In genomic region chr12:116254652-116255051, GRCm38 (mm10) we compare ENCODE assay signal across 22 mouse cellular contexts. TPM values are rescaled to one million over a fixed set of nuclear protein-coding genes. Genes with fewer than 3 reads are reported as not detected.
A peak's percentile ranks its signal among the peaks of the same experiment; 100 is the strongest.
DNase-seq lines count a peak whose midpoint lies in the region; ATAC-seq lines count a peak whose summit lies in the region.
"Had no signal": no experiment of that assay in that cellular context is flagged by ENCODE, and none has a peak within 500 bp of the region (broad histone marks: within the 10 kb centered on the region; RNA-seq: fewer than 3 reads in every experiment).

No protein-coding gene starts in this region.

- no peak overlapping the region for H3K9ac ChIP-seq in liver, embryonic 16.5 days (ENCODE audit: low read depth, low read length)
- no peak overlapping the region for H3K9ac ChIP-seq in forebrain, embryonic 12.5 days
- H3K9ac ChIP-seq in midbrain, embryonic 11.5 days (ENCODE audit: low read length), result no peak overlapping the region
- H3K9ac ChIP-seq: forebrain, embryonic 15.5 days; hindbrain, embryonic 15.5 days; kidney, embryonic 15.5 days; midbrain, embryonic 13.5 days had no signal

- H3K9me3 ChIP-seq in liver, embryonic 16.5 days (replicated peaks; ENCODE audit: control insufficient read depth, low read length), result no peaks in the 10 kb centered on the region
- no peaks in the 10 kb centered on the region for H3K9me3 ChIP-seq in forebrain, embryonic 12.5 days
- no peaks in the 10 kb centered on the region for H3K9me3 ChIP-seq in midbrain, embryonic 11.5 days (ENCODE audit: control insufficient read depth, low read length)
- H3K9me3 ChIP-seq: forebrain, embryonic 15.5 days; hindbrain, embryonic 15.5 days; kidney, embryonic 15.5 days; midbrain, embryonic 13.5 days had no signal

- no peak overlapping the region for H3K4me3 ChIP-seq in liver, embryonic 16.5 days (ENCODE audit: low read depth, low read length)
- H3K4me3 ChIP-seq in forebrain, embryonic 12.5 days (replicated peaks), result no peak overlapping the region
- no peak overlapping the region for H3K4me3 ChIP-seq in midbrain, embryonic 11.5 days (ENCODE audit: low read depth, low read length)
- H3K4me3 ChIP-seq: forebrain, embryonic 15.5 days; gastrocnemius, adult 2 months; heart, adult 2 months; hindbrain, embryonic 15.5 days; kidney, embryonic 15.5 days; midbrain, embryonic 13.5 days had no signal

- H3K27ac ChIP-seq in liver, embryonic 16.5 days (ENCODE audit: low read length), result no peak overlapping the region
- H3K27ac ChIP-seq in forebrain, embryonic 12.5 days, result no peak overlapping the region
- no peak overlapping the region for H3K27ac ChIP-seq in midbrain, embryonic 11.5 days (ENCODE audit: low read depth, low read length)
- H3K27ac ChIP-seq: forebrain, embryonic 15.5 days; gastrocnemius, adult 2 months; heart, adult 2 months; hindbrain, embryonic 15.5 days; kidney, embryonic 15.5 days; midbrain, embryonic 13.5 days had no signal

- peak; percentile 87 for DNase-seq in heart, adult 11 months
- no peak for DNase-seq in heart, postnatal 10 days
- DNase-seq in thymus, postnatal 14 days, result peak; percentile 72
- DNase-seq in layer of hippocampus, postnatal 14 days (ENCODE audit: low spot score in 2 of 2), result no peak
- no peak for DNase-seq in midbrain, embryonic 11.5 days (ENCODE audit: low spot score, missing footprints)
- DNase-seq: adrenal gland, postnatal 36 days; cerebellum, postnatal 10 days; gastrocnemius, adult 2 months; heart, adult 2 months; heart, postnatal 14 days; lung, postnatal 14 days; right cerebral cortex, postnatal 25 days had no signal

- H3K36me3 ChIP-seq in liver, embryonic 16.5 days (ENCODE audit: control insufficient read depth, insufficient read depth), result no peaks in the 10 kb centered on the region
- H3K36me3 ChIP-seq in forebrain, embryonic 12.5 days (replicated peaks), result peaks cover 15% of the 10 kb centered on the region
- no peaks in the 10 kb centered on the region for H3K36me3 ChIP-seq in midbrain, embryonic 11.5 days (ENCODE audit: control insufficient read depth, insufficient read depth, low read length)

- intact Hi-C loops in heart, postnatal 10 days (cut with DNase I), result no loop called here

- H3K4me1 ChIP-seq in liver, embryonic 16.5 days (ENCODE audit: control insufficient read depth, low read depth, low read length), result peaks cover 7% of the 10 kb centered on the region
- H3K4me1 ChIP-seq in forebrain, embryonic 12.5 days, result no peaks in the 10 kb centered on the region
- no peaks in the 10 kb centered on the region for H3K4me1 ChIP-seq in midbrain, embryonic 11.5 days (ENCODE audit: control insufficient read depth, insufficient read depth, low read length)
- H3K4me1 ChIP-seq: forebrain, embryonic 15.5 days; hindbrain, embryonic 15.5 days; kidney, embryonic 15.5 days; midbrain, embryonic 13.5 days had no signal

- H3K4me2 ChIP-seq in liver, embryonic 16.5 days (ENCODE audit: low read depth, low read length), result no peak overlapping the region
- H3K4me2 ChIP-seq in forebrain, embryonic 12.5 days, result no peak overlapping the region
- no peak overlapping the region for H3K4me2 ChIP-seq in midbrain, embryonic 11.5 days
- H3K4me2 ChIP-seq: forebrain, embryonic 15.5 days; hindbrain, embryonic 15.5 days; kidney, embryonic 15.5 days; midbrain, embryonic 13.5 days had no signal

- no peaks in the 10 kb centered on the region for H3K27me3 ChIP-seq in liver, embryonic 16.5 days (ENCODE audit: control insufficient read depth, insufficient read depth, low read depth, low read length)
- H3K27me3 ChIP-seq in forebrain, embryonic 12.5 days, result no peaks in the 10 kb centered on the region
- no peaks in the 10 kb centered on the region for H3K27me3 ChIP-seq in midbrain, embryonic 11.5 days (ENCODE audit: control insufficient read depth, insufficient read depth, low read length)
- H3K27me3 ChIP-seq: forebrain, embryonic 15.5 days; hindbrain, embryonic 15.5 days; kidney, embryonic 15.5 days; midbrain, embryonic 13.5 days had no signal

- WGBS in liver, embryonic 16.5 days (ENCODE audit: insufficient replicate concordance), result 22% methylated on average over 8 of the region's 8 CpGs
- WGBS in forebrain, embryonic 12.5 days, result 81% methylated on average over 8 of the region's 8 CpGs
- 78% methylated on average over 8 of the region's 8 CpGs for WGBS in midbrain, embryonic 11.5 days

- ATAC-seq in activated CD4-positive, CD25-positive, alpha-beta regulatory T cell, adult 4 months, result peak; percentile 94
- ATAC-seq in liver, embryonic 16.5 days (ENCODE audit: low read depth), result peak; percentile 35; the same call in 1 of the 2 replicates
- no peak for ATAC-seq in forebrain, embryonic 12.5 days (ENCODE audit: low FRiP score)
- ATAC-seq in midbrain, embryonic 11.5 days (ENCODE audit: low FRiP score), result no peak
- ATAC-seq: forebrain, embryonic 15.5 days; midbrain, embryonic 13.5 days had no signal

RNA-seq across cellular contexts. Expression of gene Wdr60, which starts 8.2 kb away (rescaled TPM):
- total RNA-seq in heart, postnatal 10 days (2021), result 1 to 10 TPM; 2.6 to 3.3 TPM
- polyA plus RNA-seq in activated CD4-positive, CD25-positive, alpha-beta regulatory T cell, adult 4 months (2017; shearing (Covaris generic)), result under 1 TPM; 0.38 to 0.75 TPM
- polyA plus RNA-seq in liver, embryonic 16.5 days (2015; fragmentation: Nextera tagmentation; extraction: Ambion mirVana), result 2.8 and 3.0 TPM in 2 replicates
- polyA plus RNA-seq in forebrain, embryonic 12.5 days (2016; fragmentation: Nextera tagmentation; extraction: Ambion mirVana), result 20.3 and 21.7 TPM in 2 replicates
- 10 to 100 TPM; 15.2 to 16.5 TPM for total RNA-seq in layer of hippocampus, postnatal 14 days (2021)
- 14.1 and 16.2 TPM in 2 replicates for polyA plus RNA-seq in midbrain, embryonic 11.5 days (2014; fragmentation: Nextera tagmentation; extraction: Ambion mirVana)

RNA-seq across cellular contexts. Expression of gene Gm11027, which starts 20.5 kb away (rescaled TPM):
- total RNA-seq in heart, postnatal 10 days (2021), result not detected
- polyA plus RNA-seq in activated CD4-positive, CD25-positive, alpha-beta regulatory T cell, adult 4 months (2017; shearing (Covaris generic)), result not detected
- not detected in 2 replicates for polyA plus RNA-seq in liver, embryonic 16.5 days (2015; fragmentation: Nextera tagmentation; extraction: Ambion mirVana)
- polyA plus RNA-seq in forebrain, embryonic 12.5 days (2016; fragmentation: Nextera tagmentation; extraction: Ambion mirVana), result not detected in 2 replicates
- total RNA-seq in layer of hippocampus, postnatal 14 days (2021), result not detected
- not detected in 2 replicates for polyA plus RNA-seq in midbrain, embryonic 11.5 days (2014; fragmentation: Nextera tagmentation; extraction: Ambion mirVana)
- total RNA-seq: adrenal gland, postnatal 36 days; gastrocnemius, adult 2 months; heart, adult 2 months; heart, postnatal 14 days; layer of hippocampus, adult 18-20 months had no signal
- polyA plus RNA-seq: forebrain, embryonic 15.5 days; heart, adult 2 months; hindbrain, embryonic 15.5 days; kidney, embryonic 15.5 days; limb, embryonic 14.5 days; midbrain, embryonic 13.5 days; testis, adult 2 months had no signal

RNA-seq across cellular contexts. Expression of gene Esyt2, which starts 26.3 kb away (rescaled TPM):
- 10 to 100 TPM; 38.7 to 42.9 TPM for total RNA-seq in heart, postnatal 10 days (2021)
- polyA plus RNA-seq in activated CD4-positive, CD25-positive, alpha-beta regulatory T cell, adult 4 months (2017; shearing (Covaris generic)), result 10 to 100 TPM; 43.2 to 55.5 TPM
- polyA plus RNA-seq in liver, embryonic 16.5 days (2015; fragmentation: Nextera tagmentation; extraction: Ambion mirVana), result 9.4 TPM in 2 replicates
- polyA plus RNA-seq in forebrain, embryonic 12.5 days (2016; fragmentation: Nextera tagmentation; extraction: Ambion mirVana), result 17.2 and 17.3 TPM in 2 replicates
- 10 to 100 TPM; 64.7 to 65.9 TPM for total RNA-seq in layer of hippocampus, postnatal 14 days (2021)
- 17.8 and 17.9 TPM in 2 replicates for polyA plus RNA-seq in midbrain, embryonic 11.5 days (2014; fragmentation: Nextera tagmentation; extraction: Ambion mirVana)

Comparison
In these comparisons a context has a peak if more than half of its experiments do, and no peak if none do; other contexts are left out.
1. DNase-seq: peak in heart, adult 11 months (single experiment) and thymus, postnatal 14 days (single experiment); none in heart, postnatal 10 days (0 of 2), layer of hippocampus, postnatal 14 days (0 of 2) and midbrain, embryonic 11.5 days (single experiment).
2. ATAC-seq: peak in activated CD4-positive, CD25-positive, alpha-beta regulatory T cell, adult 4 months (single experiment) and liver, embryonic 16.5 days (single experiment); none in forebrain, embryonic 12.5 days (single experiment) and midbrain, embryonic 11.5 days (single experiment).